ENCODE assay signal across 11 mouse cellular contexts in genomic region chr1:104838206-104838915, GRCm38 (mm10).
A peak's percentile ranks its signal among the peaks of the same experiment; 100 is the strongest.
DNase-seq lines count a peak whose midpoint lies in the region; ATAC-seq and TF ChIP-seq lines count a peak whose summit lies in the region.
"Had no signal": no experiment of that assay in that cellular context is flagged by ENCODE, and none has a peak within 500 bp of the region (broad histone marks: within the 10 kb centered on the region; RNA-seq: fewer than 3 reads in every experiment).

No protein-coding gene starts in this region.

- no peaks in the 10 kb centered on the region for H3K36me3 ChIP-seq in hindbrain, embryonic 12.5 days
- H3K36me3 ChIP-seq in midbrain, postnatal 0 days (ENCODE audit: insufficient read depth, low read length), result no peaks in the 10 kb centered on the region

- H3K4me2 ChIP-seq in hindbrain, embryonic 12.5 days (replicated peaks), result no peak overlapping the region
- H3K4me2 ChIP-seq in midbrain, postnatal 0 days (ENCODE audit: low read depth, low read length, poor library complexity, severe bottlenecking), result no peak overlapping the region

- TF ChIP-seq CTCF in left cerebral cortex, adult 2 months (IDR thresholded peaks at IDR 0.05), result no peak
- TF ChIP-seq CTCF in brain, embryonic 14.5 days (IDR thresholded peaks at IDR 0.05; ENCODE audit: borderline replicate concordance, extremely low read depth, insufficient read depth, insufficient read length), result no peak
- no peak for TF ChIP-seq CTCF in midbrain, postnatal 0 days (IDR thresholded peaks at IDR 0.05)

- H3K27ac ChIP-seq in left cerebral cortex, adult 2 months, result peak overlapping the region; percentile 63
- no peak overlapping the region for H3K27ac ChIP-seq in hindbrain, embryonic 12.5 days
- peak overlapping the region; percentile 43 for H3K27ac ChIP-seq in midbrain, postnatal 0 days (ENCODE audit: low read depth, low read length)

- H3K27me3 ChIP-seq in hindbrain, embryonic 12.5 days, result no peaks in the 10 kb centered on the region
- no peaks in the 10 kb centered on the region for H3K27me3 ChIP-seq in midbrain, postnatal 0 days (ENCODE audit: insufficient read depth, low read length)

- no peaks in the 10 kb centered on the region for H3K9me3 ChIP-seq in hindbrain, embryonic 12.5 days (replicated peaks)
- H3K9me3 ChIP-seq in midbrain, postnatal 0 days (ENCODE audit: low read length), result no peaks in the 10 kb centered on the region

- intact Hi-C loops in left cerebral cortex, adult 2 months (cut with DNase I), result no loop called here

- 52% methylated on average over 4 of the region's 4 CpGs for WGBS in hindbrain, embryonic 12.5 days
- 37% methylated on average over 4 of the region's 4 CpGs for WGBS in midbrain, postnatal 0 days

- no peak overlapping the region for H3K4me3 ChIP-seq in left cerebral cortex, adult 2 months
- H3K4me3 ChIP-seq in hindbrain, embryonic 12.5 days, result no peak overlapping the region
- no peak overlapping the region for H3K4me3 ChIP-seq in midbrain, postnatal 0 days (ENCODE audit: low read depth, low read length)

- H3K9ac ChIP-seq in hindbrain, embryonic 12.5 days, result no peak overlapping the region
- no peak overlapping the region for H3K9ac ChIP-seq in midbrain, postnatal 0 days (replicated peaks; ENCODE audit: low read length, poor library complexity, severe bottlenecking)

- no peak for TF ChIP-seq POLR2A in brain, embryonic 14.5 days (IDR thresholded peaks at IDR 0.05; ENCODE audit: borderline replicate concordance, extremely low read depth, insufficient read depth, insufficient read length, poor library complexity, severe bottlenecking)

- peak; percentile 11; the same call in 1 of the 2 replicates for ATAC-seq in hindbrain, embryonic 12.5 days (ENCODE audit: low FRiP score)
- peak; percentile 77 for ATAC-seq in midbrain, postnatal 0 days (ENCODE audit: low FRiP score)
- ATAC-seq: lung, postnatal 0 days had no signal

- H3K4me1 ChIP-seq in hindbrain, embryonic 12.5 days, result no peaks in the 10 kb centered on the region
- peaks cover 3% of the 10 kb centered on the region; the same call in 1 of the 2 replicates for H3K4me1 ChIP-seq in midbrain, postnatal 0 days (ENCODE audit: insufficient read depth, low read length)

- no peak for DNase-seq in left cerebral cortex, adult 2 months (ENCODE audit: extremely low spot score in 1 of 2, low spot score in 2 of 2)
- DNase-seq in left cerebral cortex, adult 9 months (ENCODE audit: low spot score in 2 of 2), result no peak
- DNase-seq in brain, embryonic 14.5 days (ENCODE audit: low read depth), result peak; percentile 83
- peak; percentile 79 for DNase-seq in midbrain, postnatal 0 days (ENCODE audit: low spot score)
- DNase-seq in adrenal gland, postnatal 4 days (ENCODE audit: low spot score in 2 of 2), result no peak
- DNase-seq in adrenal gland, postnatal 36 days, result no peak
- DNase-seq in urinary bladder, postnatal 25 days (ENCODE audit: low spot score), result no peak
- DNase-seq: kidney, adult 18-20 months; thymus, postnatal 14 days had no signal

Comparison
In these comparisons a context has a peak if more than half of its experiments do, and no peak if none do; other contexts are left out.
1. DNase-seq: peak in brain, embryonic 14.5 days (single experiment) and midbrain, postnatal 0 days (single experiment); none in left cerebral cortex, adult 2 months (0 of 2), left cerebral cortex, adult 9 months (0 of 2), adrenal gland, postnatal 4 days (0 of 2), adrenal gland, postnatal 36 days (0 of 2) and urinary bladder, postnatal 25 days (single experiment).